Mouse (Mus musculus) megakaryocyte progenitor cell, adult 5-6 weeks (primary cell): ENCODE measurements at regions not wholly inside any gene's neighbourhood (a gene's known extent, or its start where the extent isn't known, plus 50 kb on each side); places are given as distances from the start of the nearest gene placed in this dataset.

ENCODE experiments used
- ATAC-seq: replicated peaks from 2 replicates; pipeline ENCODE4 v1.8.0; 2016; ENCODE audit warnings: mild to moderate bottlenecking, moderate TSS enrichment, inconsistent platforms; ENCODE audit not compliant: poor library complexity

DNA sequence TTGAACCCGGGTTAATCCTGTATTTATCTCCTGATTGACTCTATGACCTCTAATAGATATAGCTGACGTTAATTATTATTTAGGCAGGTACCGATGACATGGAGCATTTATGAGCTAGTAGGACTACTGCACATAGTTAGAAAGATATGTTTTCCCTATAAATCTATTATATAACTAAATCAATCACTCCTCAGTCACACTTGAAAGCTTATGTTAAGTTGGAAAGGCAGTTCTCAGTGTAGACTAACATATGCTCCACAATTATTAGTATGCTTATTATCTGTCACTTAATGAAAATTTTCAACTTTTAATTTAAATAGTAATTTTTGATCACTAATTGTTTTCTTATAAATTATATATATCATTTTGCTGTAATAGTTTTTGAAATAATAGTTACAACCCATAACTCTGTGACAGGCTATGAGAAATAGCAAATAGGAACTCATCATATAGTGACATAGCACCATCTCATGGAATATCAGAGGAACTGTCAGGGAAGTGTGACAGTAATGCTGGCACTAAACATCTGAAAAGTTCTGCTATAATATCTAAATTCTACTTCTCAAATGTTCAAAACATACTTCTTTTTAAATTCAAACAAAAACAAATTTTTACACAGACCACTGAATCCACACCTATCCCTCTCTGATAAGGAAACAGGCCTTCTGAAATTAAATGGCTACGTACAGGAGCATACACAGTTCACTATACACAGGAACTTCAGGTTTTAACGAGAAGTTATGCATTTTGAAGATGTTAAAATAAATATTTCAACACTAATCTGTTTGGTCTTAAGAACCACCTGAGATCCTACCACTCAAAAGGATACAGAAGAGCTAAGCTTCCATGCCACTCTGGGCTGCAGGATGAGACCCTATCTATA is 75.3 kb upstream of the Map2 start:
- no peak for ATAC-seq

DNA sequence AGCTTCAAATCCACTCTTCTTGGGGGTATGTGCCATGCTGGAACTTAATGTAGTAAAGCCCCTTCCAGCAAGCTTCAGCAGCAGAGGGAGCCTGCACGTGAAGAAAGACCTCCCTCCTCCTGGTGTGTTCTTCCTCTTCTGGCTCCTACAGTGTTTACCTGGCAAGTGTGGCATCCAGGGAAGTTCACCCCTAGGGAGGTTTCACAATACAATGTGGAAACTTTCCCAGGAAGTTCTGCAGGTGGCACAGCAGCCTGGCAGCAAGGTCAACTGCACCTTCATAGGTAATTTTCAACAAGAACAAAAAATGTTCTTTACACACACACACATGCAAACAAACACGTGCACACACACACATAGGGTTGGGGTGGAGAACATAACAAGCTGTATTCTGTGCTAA is 73.7 kb upstream of the Map2 start:
- no peak for ATAC-seq

DNA sequence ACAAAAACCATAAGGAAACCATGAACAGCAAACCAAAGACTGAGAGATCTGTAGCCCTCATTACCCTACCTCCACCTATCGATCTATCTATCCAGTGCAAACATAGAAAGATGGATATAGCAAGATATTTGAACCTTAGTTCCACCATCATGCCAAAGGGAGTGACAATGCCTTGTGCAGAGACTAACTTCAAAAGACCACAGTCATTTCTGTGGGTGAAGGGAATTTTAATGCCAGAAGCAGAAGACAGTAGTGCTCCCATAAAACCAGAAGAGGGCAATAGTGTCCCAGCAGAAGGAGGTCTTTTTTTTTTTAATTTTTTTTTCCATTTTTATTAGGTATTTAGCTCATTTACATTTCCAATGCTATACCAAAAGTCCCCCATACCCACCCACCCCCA is 70.6 kb upstream of the Map2 start:
- ATAC-seq, result 0 out of 2 replicates have a peak, but pooled peaks have one; percentile 46

DNA sequence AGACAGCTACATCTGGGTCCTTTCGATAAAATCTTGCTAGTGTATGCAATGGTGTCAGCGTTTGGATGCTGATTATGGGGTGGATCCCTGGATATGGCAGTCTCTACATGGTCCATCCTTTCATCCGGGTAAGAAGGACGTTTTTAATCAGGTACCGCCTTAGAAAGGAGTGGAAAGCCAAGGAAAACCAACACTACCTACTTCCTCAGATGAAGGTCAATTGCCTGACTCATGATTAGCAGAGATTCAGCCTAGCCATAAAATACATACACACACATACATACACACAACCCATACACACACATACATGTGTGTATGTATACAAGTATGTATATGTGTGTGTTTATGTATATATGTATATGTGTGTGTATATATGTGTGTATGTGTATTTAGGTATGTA is 69.9 kb upstream of the Map2 start:
- ATAC-seq, result no peak

DNA sequence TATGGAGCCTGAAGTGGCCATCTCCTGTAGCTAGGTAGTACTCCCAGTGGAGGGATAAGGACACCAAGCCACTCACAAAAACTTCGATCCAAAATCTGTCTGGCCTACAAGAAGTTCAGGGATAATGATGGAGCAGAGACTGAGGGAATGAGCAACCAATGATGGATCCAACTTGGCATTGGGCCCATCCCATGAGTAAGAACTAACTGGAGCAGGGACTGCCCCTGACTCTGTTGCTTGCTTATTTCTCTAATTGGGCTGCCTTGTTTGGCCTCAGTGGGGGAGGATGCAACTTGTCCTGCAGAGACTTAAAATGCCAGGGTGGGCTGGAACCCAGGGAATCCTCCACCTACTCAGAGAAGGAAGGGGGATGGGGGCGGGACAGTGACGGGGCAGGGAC is 67.0 kb upstream of the Map2 start:
- ATAC-seq, result no peak

DNA sequence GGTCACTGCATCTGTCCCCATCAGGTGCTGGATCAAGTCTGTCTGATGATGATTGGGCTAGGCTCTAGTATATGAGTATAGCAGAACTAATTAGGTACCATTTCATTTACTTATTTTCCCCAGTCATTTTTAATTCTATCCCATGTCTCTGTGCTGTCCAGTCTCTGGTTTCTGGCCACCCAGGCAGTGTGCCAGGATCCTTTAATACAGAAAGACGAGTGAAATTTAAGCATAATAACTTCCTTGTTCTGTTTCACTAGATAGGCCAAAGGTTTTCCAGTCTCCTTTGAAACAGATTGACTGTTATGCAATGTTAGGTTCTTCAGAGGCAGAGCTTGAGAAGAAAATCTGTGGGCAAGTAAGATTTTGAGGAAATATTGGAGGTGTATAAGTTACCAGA is 61.2 kb upstream of the Map2 start:
- ATAC-seq, result no peak

DNA sequence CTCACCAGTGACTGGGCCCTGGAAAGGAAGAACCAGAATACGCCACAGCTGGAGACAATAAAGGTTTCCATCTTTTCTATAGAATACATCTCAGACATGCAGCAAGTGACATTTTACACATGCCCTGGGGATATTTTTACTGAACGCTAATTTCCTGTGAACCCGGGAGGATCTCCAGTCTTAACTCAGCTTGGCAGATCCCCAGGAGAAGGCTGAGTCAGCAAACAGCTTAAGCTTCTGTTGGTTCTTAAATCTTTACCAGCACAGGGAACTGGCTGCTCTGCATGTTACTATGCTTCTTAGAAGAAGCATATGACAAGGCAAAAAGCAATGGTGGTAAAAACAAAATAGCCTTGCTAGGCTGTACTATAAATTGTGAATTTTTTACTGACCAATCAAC is 59.7 kb upstream of the Map2 start:
- ATAC-seq, result no peak
